Mouse (Mus musculus) embryonic fibroblast, embryonic 13.5 days (primary cell): ENCODE data around the gene Rpl36a. TPM values are rescaled to one million over a fixed set of nuclear protein-coding genes. Genes with fewer than 3 reads are reported as not detected.

ENCODE experiments used
- H3K27ac ChIP-seq: 2 replicates; pipeline ENCODE4 v1.5.1; 2012; ENCODE audit warnings: low read length, control low read depth, inconsistent platforms; ENCODE audit not compliant: insufficient read depth
- H3K4me1 ChIP-seq: 2 replicates; pipeline ENCODE4 v1.6.1; 2011; ENCODE audit warnings: low read length; ENCODE audit not compliant: control insufficient read depth, insufficient read depth
- H3K4me3 ChIP-seq: 2 replicates; pipeline ENCODE4 v1.5.1; 2011; ENCODE audit warnings: mild to moderate bottlenecking, control low read depth, low read length; ENCODE audit not compliant: insufficient read depth
- CTCF ChIP-seq: IDR thresholded peaks from 2 replicates; pipeline ENCODE4 v1.5.1; 2011; ENCODE audit warnings: mild to moderate bottlenecking, control low read depth, low read length, moderate library complexity, borderline replicate concordance; ENCODE audit not compliant: insufficient read depth
- POLR2A ChIP-seq: IDR thresholded peaks from 2 replicates; pipeline ENCODE4 v1.6.1; 2011; ENCODE audit warnings: low read depth, mild to moderate bottlenecking, control low read depth, low read length, moderate library complexity
- polyA plus RNA-seq: library from polyadenylated mRNA; stranded (reverse); fragments of >200 nt; gene quantifications from 2 replicates; pipeline ENCODE4 v1.2.4, GENCODE M21; 2011; ENCODE audit warnings: low read depth; ENCODE audit not compliant: missing spikeins, insufficient read length

Gene Rpl36a
- polyA plus RNA-seq, 1 experiment = 790 TPM

GRCm38 (mm10) chrX:134599922-134600565, 14.6 kb downstream of the Rpl36a start:
- TF ChIP-seq CTCF (no peak), POLR2A (no peak)
- peak overlapping the region; percentile 69 for H3K4me3 ChIP-seq
- H3K27ac ChIP-seq = peak overlapping the region; percentile 35
- no peaks in the 10 kb centered on the region; the same call in 1 of the 2 replicates for H3K4me1 ChIP-seq

DNA sequence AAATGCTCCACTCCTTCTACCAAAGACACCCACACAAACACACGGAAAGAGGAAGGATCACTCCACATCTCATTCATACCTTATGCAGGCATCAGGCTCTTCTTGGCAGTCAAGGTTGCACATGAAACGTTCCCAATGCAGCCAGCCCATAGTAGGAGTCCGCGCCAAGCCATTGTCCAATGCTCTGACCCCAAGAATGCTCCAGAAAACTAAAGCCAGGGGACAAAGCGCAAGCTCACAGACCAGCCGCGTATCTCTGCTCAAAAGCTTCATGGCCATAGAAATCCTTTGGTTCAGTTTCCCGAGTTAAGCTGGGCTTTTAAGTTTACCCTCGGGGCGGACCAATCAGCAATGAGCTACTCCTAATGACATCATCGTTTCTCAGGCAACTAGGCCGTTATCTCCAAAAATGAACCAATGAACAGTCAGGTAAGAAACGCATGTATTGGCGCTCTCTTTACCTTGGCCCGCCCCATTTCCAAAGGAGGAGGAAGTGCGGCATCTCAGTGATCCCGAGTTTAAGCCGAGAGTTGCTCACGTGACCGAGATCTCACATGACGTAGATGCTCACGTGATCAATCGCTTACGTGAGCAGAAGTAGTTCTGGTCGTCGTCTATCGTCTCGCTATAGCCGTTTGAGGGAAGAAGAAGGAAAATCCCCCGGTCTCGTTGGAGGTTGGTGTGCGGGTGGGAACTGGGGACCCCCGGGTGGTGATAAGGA, 15.4 kb downstream of the Rpl36a start, which contains the start of the genes Gla and Hnrnph2:
Gene Gla (minus strand): TSS at position 467 of the 721 bp plus-strand sequence.
Gene Hnrnph2 (plus strand): TSS at position 521 of the 721 bp plus-strand sequence.
- H3K27ac ChIP-seq = peak within 1 kb of the TSS; percentile 66
- peak; percentile 72 for TF ChIP-seq POLR2A
- no peak for TF ChIP-seq CTCF
- H3K4me1 ChIP-seq = no peaks in the 10 kb centered on the region; the same call in 1 of the 2 replicates
- H3K4me3 ChIP-seq = peak within 1 kb of the TSS; percentile 69

GRCm38 (mm10) chrX:134601380-134602120, 16.1 kb downstream of the Rpl36a start:
- no peaks in the 10 kb centered on the region; the same call in 1 of the 2 replicates for H3K4me1 ChIP-seq
- TF ChIP-seq CTCF (no peak), POLR2A (no peak)
- peak overlapping the region; percentile 66 for H3K27ac ChIP-seq
- peak overlapping the region; percentile 64 for H3K4me3 ChIP-seq

GRCm38 (mm10) chrX:134609472-134609871, 24.0 kb downstream of the Rpl36a start:
- Histone ChIP-seq H3K4me1 (no peaks in the 10 kb centered on the region; the same call in 1 of the 2 replicates), H3K4me3 (no peak overlapping the region), H3K27ac (no peak overlapping the region)
- TF ChIP-seq CTCF (no peak), POLR2A (no peak)

DNA sequence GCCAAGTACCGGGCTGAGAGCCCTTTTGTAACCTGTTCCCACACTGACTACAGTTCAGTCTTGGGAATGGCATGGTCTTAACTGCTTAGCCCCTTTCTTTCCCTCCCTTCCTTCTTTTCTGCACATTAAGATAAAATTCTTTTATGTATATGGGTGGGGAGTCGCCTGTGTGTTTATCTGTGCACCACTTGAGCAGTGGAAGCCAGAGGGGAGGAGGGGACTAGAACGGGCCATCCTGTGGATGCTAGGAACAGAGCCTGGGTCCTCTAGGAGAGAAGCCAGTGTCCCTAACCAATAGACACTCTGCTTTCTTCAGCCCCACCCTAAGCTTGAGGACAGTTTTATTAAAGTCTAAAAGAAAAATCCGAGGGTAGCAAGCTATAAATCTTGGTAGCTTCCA, 25.5 kb downstream of the Rpl36a start:
- Histone ChIP-seq H3K27ac (no peak overlapping the region), H3K4me1 (no peaks in the 10 kb centered on the region; the same call in 1 of the 2 replicates), H3K4me3 (no peak overlapping the region)
- no peak for TF ChIP-seq CTCF
- no peak for TF ChIP-seq POLR2A

GRCm38 (mm10) chrX:134612285-134612959, 27.0 kb downstream of the Rpl36a start:
- Histone ChIP-seq H3K4me3 (0 out of 2 replicates have a peak overlapping the region, but pooled peaks have one; percentile 0), H3K27ac (peak overlapping the region; percentile 79), H3K4me1 (no peaks in the 10 kb centered on the region; the same call in 1 of the 2 replicates)
- no peak for TF ChIP-seq CTCF
- TF ChIP-seq POLR2A = 0 out of 2 replicates have a peak, but pooled peaks have one; percentile 23

- Histone ChIP-seq H3K4me3 (no peak overlapping the region), H3K4me1 (no peaks in the 10 kb centered on the region; the same call in 1 of the 2 replicates), H3K27ac (no peak overlapping the region)
- TF ChIP-seq POLR2A = no peak
- TF ChIP-seq CTCF = no peak
Measured at GRCm38 (mm10) chrX:134614306-134614705, 28.9 kb downstream of the Rpl36a start.

GRCm38 (mm10) chrX:134619695-134620094, 34.2 kb downstream of the Rpl36a start:
- Histone ChIP-seq H3K27ac (no peak overlapping the region), H3K4me1 (no peaks in the 10 kb centered on the region), H3K4me3 (no peak overlapping the region)
- no peak for TF ChIP-seq CTCF
- TF ChIP-seq POLR2A = no peak
